Mouse (Mus musculus) CD4-positive helper T cell, adult 2 months (primary cell): ENCODE measurements around the gene Lekr1.

ENCODE experiments used
- DNase-seq: peaks from one replicate; pipeline ENCODE4 v3.0.0-alpha.2; 2012; ENCODE audit warnings: low read depth, missing footprints, low spot score

The Lekr1 gene

GRCm38 (mm10) chr3:65871609-65872272 is 205.7 kb downstream of the Lekr1 start:
- DNase-seq = no peak

GRCm38 (mm10) chr3:65873093-65873830 is 207.2 kb downstream of the Lekr1 start:
- DNase-seq = no peak
